Mouse (Mus musculus) MEL (cell line): Measurements from ENCODE around the gene Ift27.

Experiments used
- CTCF ChIP-seq, 3 experiments: IDR thresholded peaks in 2 of 3; conservative IDR thresholded peaks in 1 of 3; 2 replicates each; pipeline ENCODE4 v1.5.1; 2011 to 2012; ENCODE audit warnings: low read length in 3 of 3, low read depth in 2 of 3, mild to moderate bottlenecking in 2 of 3, improper control_type of control experiment in 1 of 3, inconsistent platforms in 1 of 3, mixed read lengths in 1 of 3, moderate library complexity in 1 of 3; ENCODE audit not compliant: control insufficient read depth in 1 of 3, insufficient read depth in 1 of 3, poor library complexity in 1 of 3, severe bottlenecking in 1 of 3
- E2F4 ChIP-seq: IDR thresholded peaks from 2 replicates; pipeline ENCODE4 v1.6.1; 2011; ENCODE audit warnings: low read depth, low read length, improper control_type of control experiment, borderline replicate concordance
- EP300 ChIP-seq, 2 experiments: IDR thresholded peaks; 2 replicates each; pipeline ENCODE4 v1.6.1; 2011; ENCODE audit warnings: improper control_type of control experiment in 2 of 2, low read length in 2 of 2, low read depth in 1 of 2, mild to moderate bottlenecking in 1 of 2
- HCFC1 ChIP-seq: IDR thresholded peaks from 2 replicates; pipeline ENCODE4 v1.6.1; 2012; ENCODE audit warnings: low read depth, mild to moderate bottlenecking, inconsistent platforms, low read length, improper control_type of control experiment, moderate library complexity
- MAZ ChIP-seq: IDR thresholded peaks from 2 replicates; pipeline ENCODE4 v1.6.1; 2012; ENCODE audit warnings: low read depth, mild to moderate bottlenecking, inconsistent platforms, low read length, improper control_type of control experiment
- MYB ChIP-seq: IDR thresholded peaks from 2 replicates; pipeline ENCODE4 v1.6.1; 2011; ENCODE audit warnings: mild to moderate bottlenecking, low read depth, low read length, improper control_type of control experiment
- POLR2A ChIP-seq, 2 experiments: IDR thresholded peaks; 2 replicates each; pipeline ENCODE4 v1.6.1; 2011 to 2012; ENCODE audit warnings: low read length in 2 of 2, mild to moderate bottlenecking in 2 of 2, control low read depth in 1 of 2, improper control_type of control experiment in 1 of 2, low read depth in 1 of 2, moderate library complexity in 1 of 2; ENCODE audit not compliant: control insufficient read depth in 1 of 2, insufficient read depth in 1 of 2, poor library complexity in 1 of 2
- POLR2AphosphoS2 ChIP-seq: IDR thresholded peaks from 2 replicates; pipeline ENCODE4 v1.6.1; 2011; ENCODE audit warnings: low read length, improper control_type of control experiment
- RCOR1 ChIP-seq: IDR thresholded peaks from 2 replicates; pipeline ENCODE4 v1.6.1; 2012; ENCODE audit warnings: low read depth, mild to moderate bottlenecking, inconsistent platforms, low read length, improper control_type of control experiment
- TAL1 ChIP-seq: IDR thresholded peaks from 2 replicates; pipeline ENCODE4 v1.6.1; 2012; ENCODE audit warnings: mild to moderate bottlenecking, inconsistent platforms, low read length, moderate library complexity, mixed read lengths
- ZC3H11A ChIP-seq: IDR thresholded peaks from 2 replicates; pipeline ENCODE4 v1.6.1; 2012; ENCODE audit warnings: low read depth, mild to moderate bottlenecking, inconsistent platforms, low read length, improper control_type of control experiment
- ZKSCAN1 ChIP-seq: IDR thresholded peaks from 2 replicates; pipeline ENCODE4 v1.6.1; 2012; ENCODE audit warnings: low read depth, mild to moderate bottlenecking, inconsistent platforms, low read length, improper control_type of control experiment, moderate library complexity
- ZMIZ1 ChIP-seq: IDR thresholded peaks from 2 replicates; pipeline ENCODE4 v1.6.1; 2012; ENCODE audit warnings: low read depth, mild to moderate bottlenecking, inconsistent platforms, low read length, improper control_type of control experiment, moderate library complexity
- ZNF384 ChIP-seq: IDR thresholded peaks from 2 replicates; pipeline ENCODE4 v1.6.1; 2012; ENCODE audit warnings: low read depth, mild to moderate bottlenecking, inconsistent platforms, low read length, improper control_type of control experiment

GRCm38 (mm10) chr15:78158335-78158734, 15.6 kb downstream of the Ift27 start:
- TF ChIP-seq HCFC1 (no peak), CTCF (IDR thresholded peaks at IDR 0.05 in 2 of 3, conservative IDR thresholded peaks at IDR 0.05 in 1 of 3; ENCODE audit: control insufficient read depth in 1 of 3, insufficient read depth in 1 of 3, low read depth in 2 of 3, low read length in 3 of 3, poor library complexity in 1 of 3, severe bottlenecking in 1 of 3) (no peak), E2F4 (no peak), ZMIZ1 (no peak), EP300 (IDR thresholded peaks at IDR 0.05; ENCODE audit: low read depth in 1 of 2, low read length in 2 of 2) (no peak), MYB (no peak), POLR2A (IDR thresholded peaks at IDR 0.05; ENCODE audit: control insufficient read depth in 1 of 2, insufficient read depth in 1 of 2, low read depth in 1 of 2, low read length in 2 of 2, poor library complexity in 1 of 2) (no peak), RCOR1 (no peak), ZNF384 (no peak), TAL1 (no peak), ZC3H11A (no peak), POLR2AphosphoS2 (no peak), ZKSCAN1 (no peak), MAZ (no peak)
